Mouse (Mus musculus): ENCODE measurements around the gene Ubxn11.

Gene Ubxn11

GRCm38 (mm10) chr4:134118126-134118800, 15.9 kb downstream of the Ubxn11 start:
- DNase-seq (ENCODE audit: low read depth) = no peak

- no peak for DNase-seq (ENCODE audit: low read depth)
These were observed 16.7 kb downstream of the Ubxn11 start for GRCm38 (mm10) chr4:134119042-134119441.

GRCm38 (mm10) chr4:134119644-134120043, 17.3 kb downstream of the Ubxn11 start:
- no peak for DNase-seq (ENCODE audit: low read depth)

GRCm38 (mm10) chr4:134120192-134120805, 17.9 kb downstream of the Ubxn11 start:
- no peak for DNase-seq (ENCODE audit: low read depth)

- no peak for DNase-seq (ENCODE audit: low read depth)
These were observed 18.5 kb downstream of the Ubxn11 start for GRCm38 (mm10) chr4:134120916-134121315.

- DNase-seq (ENCODE audit: low read depth) = no peak
These were observed 19.2 kb downstream of the Ubxn11 start for GRCm38 (mm10) chr4:134121571-134121970.

- DNase-seq (ENCODE audit: low read depth) = no peak
These were observed 19.9 kb downstream of the Ubxn11 start for GRCm38 (mm10) chr4:134122281-134122680.

- no peak for DNase-seq (ENCODE audit: low read depth)
These were observed 20.8 kb downstream of the Ubxn11 start for GRCm38 (mm10) chr4:134123147-134123546.

GRCm38 (mm10) chr4:134123680-134124551, 21.5 kb downstream of the Ubxn11 start:
- DNase-seq (ENCODE audit: low read depth) = no peak

- DNase-seq (ENCODE audit: low read depth) = no peak
These were observed 23.2 kb downstream of the Ubxn11 start for GRCm38 (mm10) chr4:134125383-134126060.

- DNase-seq (ENCODE audit: low read depth) = no peak
These were observed 24.1 kb downstream of the Ubxn11 start for GRCm38 (mm10) chr4:134126300-134127120.

GRCm38 (mm10) chr4:134127121-134127455, 24.7 kb downstream of the Ubxn11 start:
- DNase-seq (ENCODE audit: low read depth) = no peak

- no peak for DNase-seq (ENCODE audit: low read depth)
These were observed 25.4 kb downstream of the Ubxn11 start for GRCm38 (mm10) chr4:134127793-134128192.

GRCm38 (mm10) chr4:134128221-134128982, 26.0 kb downstream of the Ubxn11 start, which contains the start of gene Sh3bgrl3:
Gene Sh3bgrl3, minus strand, starts transcription at chr4:134128789.
- peak; percentile 74 for DNase-seq (ENCODE audit: low read depth)

- no peak for DNase-seq (ENCODE audit: low read depth)
These were observed 26.6 kb downstream of the Ubxn11 start for GRCm38 (mm10) chr4:134128983-134129362.

GRCm38 (mm10) chr4:134129482-134129881, 27.1 kb downstream of the Ubxn11 start:
- DNase-seq (ENCODE audit: low read depth) = no peak

- DNase-seq (ENCODE audit: low read depth) = no peak
These were observed 29.7 kb downstream of the Ubxn11 start for GRCm38 (mm10) chr4:134132117-134132516.

GRCm38 (mm10) chr4:134132519-134133095, 30.2 kb downstream of the Ubxn11 start:
- no peak for DNase-seq (ENCODE audit: low read depth)

GRCm38 (mm10) chr4:134136280-134136926, 34.0 kb downstream of the Ubxn11 start:
- no peak for DNase-seq (ENCODE audit: low read depth)

- DNase-seq (ENCODE audit: low read depth) = no peak
These were observed 36.5 kb downstream of the Ubxn11 start for GRCm38 (mm10) chr4:134138857-134139256.
